Mouse (Mus musculus): ENCODE results near the gene Pcnt.

DNA sequence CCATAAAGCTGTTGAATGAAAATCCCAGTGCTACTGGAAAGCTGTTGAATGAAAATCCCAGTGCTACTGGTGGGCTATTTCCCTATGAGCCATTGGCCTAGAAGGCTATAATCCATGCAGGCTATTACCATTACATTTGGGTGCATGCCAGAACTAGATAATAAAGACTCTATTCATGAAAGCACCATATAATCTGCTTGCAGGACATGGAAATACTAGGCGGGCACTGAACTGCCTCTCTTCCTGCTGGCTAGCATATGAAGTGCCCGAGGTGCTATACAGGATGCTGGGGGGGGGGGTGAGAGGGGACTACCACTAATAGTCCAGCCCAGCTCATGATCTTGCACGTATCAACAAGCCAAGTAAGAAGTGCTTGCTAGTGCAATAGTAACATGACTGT, 79.4 kb downstream of the Pcnt start:
- no peak for TF ChIP-seq CTCF (IDR thresholded peaks at IDR 0.05; ENCODE audit: borderline replicate concordance, insufficient read depth, low read depth, low read length)
- no peak for TF ChIP-seq POLR2A (IDR thresholded peaks at IDR 0.05; ENCODE audit: borderline replicate concordance, insufficient read depth, low read length)
